Mouse (Mus musculus): ENCODE measurements around the gene Rhof.

The Rhof gene

GRCm38 (mm10) chr5:123104769-123105168 is 27.7 kb downstream of the Rhof start:
- no peak for DNase-seq

DNA sequence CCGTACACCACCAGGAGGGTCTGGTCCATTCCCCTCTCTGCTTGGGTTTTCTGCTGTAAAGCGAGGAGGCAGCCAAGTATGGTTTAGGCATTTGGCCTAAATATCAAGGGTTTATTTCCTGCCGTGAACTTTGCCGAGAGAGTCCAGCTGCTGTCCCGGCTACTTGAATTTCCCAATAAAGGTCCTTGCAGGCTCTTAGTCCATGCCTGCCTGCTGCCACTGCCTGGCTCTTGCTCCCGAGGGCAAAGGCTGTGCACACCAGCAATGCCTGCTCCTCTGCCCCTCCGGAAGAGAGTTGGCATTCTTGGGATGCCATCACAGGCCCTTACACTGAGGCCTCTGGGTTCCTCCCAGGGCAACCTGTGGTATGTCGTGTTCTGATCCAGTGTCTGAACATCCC is 28.9 kb downstream of the Rhof start:
- DNase-seq: peak; percentile 83

- DNase-seq: no peak
These were observed 30.1 kb downstream of the Rhof start for GRCm38 (mm10) chr5:123102376-123102775.

DNA sequence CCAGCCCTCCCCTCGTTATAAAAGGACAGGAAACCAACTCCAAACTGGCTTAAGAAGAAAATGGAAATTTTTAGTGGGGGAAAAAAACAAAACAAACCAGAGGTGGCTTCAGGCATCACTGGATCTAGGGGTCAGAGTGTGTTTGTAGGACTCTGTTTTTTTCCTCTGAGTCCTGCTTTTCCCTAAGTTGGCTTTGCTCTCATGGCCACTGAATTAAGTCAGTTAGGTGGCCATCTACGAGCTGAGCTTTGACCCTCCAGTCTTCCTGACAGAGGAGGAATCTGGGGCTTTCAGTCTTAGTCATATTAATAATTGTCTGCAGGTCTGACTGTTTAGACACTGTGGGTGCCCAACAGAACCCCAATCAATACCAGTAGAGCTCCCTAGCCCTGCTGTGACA is 34.0 kb downstream of the Rhof start:
- DNase-seq: no peak

GRCm38 (mm10) chr5:123096299-123096698 is 36.2 kb downstream of the Rhof start:
- no peak for DNase-seq

GRCm38 (mm10) chr5:123094238-123094991 is 38.1 kb downstream of the Rhof start:
- peak; percentile 67 for DNase-seq

GRCm38 (mm10) chr5:123093077-123093633 is 39.3 kb downstream of the Rhof start:
- no peak for DNase-seq

GRCm38 (mm10) chr5:123090560-123091306 is 41.8 kb downstream of the Rhof start:
- no peak for DNase-seq

- no peak for DNase-seq
These were observed 43.7 kb downstream of the Rhof start for GRCm38 (mm10) chr5:123088784-123089183.

GRCm38 (mm10) chr5:123086501-123086900 is 46.0 kb downstream of the Rhof start:
- DNase-seq: no peak

GRCm38 (mm10) chr5:123083340-123084050 is 49.0 kb downstream of the Rhof start:
- DNase-seq: no peak

- DNase-seq: no peak
These were observed 52.0 kb downstream of the Rhof start for GRCm38 (mm10) chr5:123080510-123080909.

GRCm38 (mm10) chr5:123080041-123080440 is 52.5 kb downstream of the Rhof start:
- DNase-seq: peak; percentile 60

- DNase-seq: no peak
These were observed 52.9 kb downstream of the Rhof start for GRCm38 (mm10) chr5:123079568-123079967.

- DNase-seq: no peak
These were observed 55.8 kb downstream of the Rhof start for GRCm38 (mm10) chr5:123076419-123077281.

DNA sequence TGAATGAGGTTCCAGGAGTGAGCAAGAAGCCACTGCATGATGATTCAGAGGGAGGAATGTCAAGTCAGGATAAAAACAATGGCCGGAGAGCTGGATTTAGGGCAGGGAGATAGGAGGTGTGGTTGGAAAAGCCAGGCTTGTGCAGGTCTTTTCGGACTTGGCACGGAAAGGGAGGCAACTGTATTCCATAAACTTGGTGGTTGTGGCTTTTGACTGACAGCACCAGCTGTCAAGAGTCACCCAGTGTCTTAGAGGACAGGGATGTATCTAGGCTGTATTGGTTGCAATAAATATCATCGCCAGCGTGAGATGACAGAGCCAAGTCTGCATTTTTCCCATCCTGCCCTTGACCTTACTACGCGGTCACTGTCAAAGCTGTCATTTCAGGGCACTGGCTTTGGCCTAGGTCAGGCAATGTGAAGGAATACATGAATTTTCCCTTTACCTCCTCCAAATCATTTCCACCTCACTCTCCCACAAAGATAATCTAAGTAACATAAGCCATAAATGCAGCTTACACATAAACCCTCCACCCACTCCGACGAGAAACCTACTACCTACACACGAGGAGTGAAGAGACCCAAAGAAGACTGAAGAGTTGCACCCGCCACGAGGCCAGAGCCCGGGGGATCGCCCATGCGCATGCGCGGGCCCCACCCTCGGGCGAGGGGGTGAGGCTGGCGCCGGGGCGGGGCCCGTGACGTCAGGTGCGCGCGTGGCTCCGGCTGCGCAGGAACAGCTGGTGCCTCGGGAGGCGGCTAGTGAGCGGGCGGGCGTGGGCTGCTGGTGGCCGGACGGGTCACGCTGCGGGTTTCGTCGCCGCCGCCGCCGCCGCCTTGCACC is 56.7 kb downstream of the Rhof start:
- peak; percentile 96 for DNase-seq

DNA sequence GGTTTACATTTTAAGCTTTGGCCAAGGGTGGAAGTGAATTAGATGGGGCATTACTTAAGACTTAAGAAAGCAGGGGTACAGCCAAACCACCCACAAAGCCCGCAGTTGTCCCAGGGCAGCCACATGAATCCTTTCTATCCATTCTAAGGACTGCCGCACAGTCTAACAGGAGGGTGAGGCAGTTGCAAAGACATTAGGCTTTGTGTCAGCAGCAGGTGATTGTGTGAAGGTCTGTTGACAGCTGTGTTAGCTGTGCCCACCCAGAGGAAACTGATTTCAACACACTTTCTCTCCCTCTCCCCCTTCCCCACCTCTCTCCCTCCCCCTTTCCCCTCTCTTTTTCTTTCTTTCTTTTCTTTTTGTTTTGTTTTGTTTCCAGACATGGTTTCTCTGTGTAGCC is 63.8 kb downstream of the Rhof start:
- DNase-seq: no peak

GRCm38 (mm10) chr5:123068115-123068514 is 64.4 kb downstream of the Rhof start, which contains the start of gene Tmem120b:
Tmem120b (plus strand) TSS chr5:123068415.
- DNase-seq: no peak

DNA sequence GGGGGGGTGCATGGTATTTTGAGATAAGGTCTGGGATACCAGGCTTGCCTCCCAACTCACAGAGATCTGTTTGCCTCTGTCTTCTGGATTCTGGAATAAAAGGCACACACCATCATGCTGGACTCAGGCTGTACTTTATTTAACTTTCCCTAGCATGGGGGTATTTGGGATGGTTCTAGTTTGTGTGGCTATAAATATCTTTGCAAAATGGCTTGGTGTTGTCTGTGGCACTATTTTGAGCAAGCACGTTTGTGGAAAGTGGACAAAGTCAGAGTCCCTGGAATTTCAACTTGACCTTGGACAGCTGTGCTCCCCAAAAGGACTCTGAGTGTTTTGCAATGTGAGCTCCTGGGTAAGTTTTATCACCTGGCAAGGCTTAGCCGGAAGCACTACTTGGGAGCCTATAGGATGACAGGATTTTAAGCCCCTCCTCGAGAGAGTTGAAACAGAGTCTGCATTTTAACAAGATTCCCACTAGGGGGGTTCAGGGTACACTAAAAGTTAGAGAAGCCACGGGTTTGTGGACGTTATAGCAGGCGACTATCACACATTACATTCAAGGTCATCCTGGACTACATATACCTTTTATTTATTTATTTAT is 65.0 kb downstream of the Rhof start:
- DNase-seq: peak; percentile 49

DNA sequence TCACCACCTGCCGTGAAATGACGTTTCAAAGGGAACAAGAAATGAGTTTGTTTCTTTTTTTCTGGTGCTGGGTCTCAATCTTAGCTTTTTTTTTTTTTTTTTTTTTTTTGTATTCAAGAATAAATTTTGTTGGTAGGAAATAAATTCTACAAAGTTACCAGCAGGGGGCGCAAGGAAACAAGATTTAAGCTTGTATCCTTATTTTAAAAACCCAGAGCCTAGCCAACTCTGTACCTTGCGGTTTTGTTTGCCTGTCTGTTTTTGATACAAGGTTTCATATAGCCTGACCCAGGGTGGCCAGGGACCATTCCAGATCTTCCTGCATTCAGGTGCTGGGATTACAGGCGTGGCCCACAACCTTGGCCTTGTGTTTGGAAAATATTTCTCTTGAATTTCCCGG is 68.3 kb downstream of the Rhof start:
- DNase-seq: peak; percentile 73

DNA sequence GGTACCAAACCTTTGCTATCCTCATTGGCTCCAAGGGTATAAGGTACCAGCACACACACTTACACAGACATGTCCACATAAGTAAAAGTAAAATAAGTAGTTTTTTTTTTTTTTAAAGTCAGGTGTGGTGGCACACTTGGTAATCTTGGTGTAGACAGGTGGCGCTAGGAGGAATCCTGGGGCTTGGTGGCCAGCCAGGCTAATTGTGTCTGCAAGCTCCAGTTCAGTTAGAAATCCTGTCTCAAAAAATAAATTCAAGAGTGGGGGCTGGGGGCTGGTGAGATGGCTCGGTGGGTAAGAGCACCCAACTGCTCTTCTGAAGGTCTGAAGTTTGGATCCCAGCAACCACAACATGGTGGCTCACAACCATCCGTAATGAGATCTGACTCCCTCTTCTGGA is 69.4 kb downstream of the Rhof start:
- no peak for DNase-seq
